Mouse (Mus musculus) G1E (cell line): ENCODE results near the gene Kifc1.

Experiments used
- CTCF ChIP-seq: IDR thresholded peaks from 2 replicates; pipeline ENCODE4 v1.5.1; 2012; ENCODE audit warnings: low read depth, low read length, inconsistent platforms, mixed read lengths
- GATA1 ChIP-seq: IDR thresholded peaks from 2 replicates; pipeline ENCODE4 v1.6.1; 2012; ENCODE audit warnings: borderline replicate concordance, low read length, inconsistent platforms, mixed read lengths

DNA sequence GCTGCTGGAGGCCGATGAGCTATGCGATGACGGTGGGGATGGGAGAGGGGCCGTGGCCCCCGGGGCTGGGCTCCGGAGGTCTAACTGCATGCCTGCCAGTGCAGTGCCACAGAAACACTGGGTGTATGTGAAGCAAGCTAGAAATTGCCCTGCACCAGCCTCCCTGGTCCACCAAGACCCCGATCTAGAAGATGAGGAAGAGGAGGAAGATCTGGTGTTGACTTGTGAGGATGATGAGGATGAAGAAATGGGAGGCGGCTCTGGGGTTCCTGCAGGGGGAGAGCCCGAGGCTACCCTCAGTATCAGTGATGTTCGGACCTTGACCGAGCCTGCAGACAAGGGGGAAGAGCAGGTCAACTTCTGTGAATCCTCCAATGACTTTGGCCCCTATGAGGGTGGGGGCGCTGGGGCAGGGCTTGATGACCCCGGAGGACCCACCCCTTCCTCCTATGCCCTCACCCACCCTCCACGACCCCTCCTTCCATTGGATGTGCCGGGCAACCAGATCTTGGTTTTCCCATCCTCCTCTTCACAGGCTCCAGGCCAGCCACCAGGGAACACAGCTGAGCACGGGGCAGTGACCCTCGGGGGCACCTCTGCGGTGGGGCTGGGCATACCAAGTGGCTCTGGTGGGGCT is 27.3 kb upstream of the Kifc1 start:
- TF ChIP-seq CTCF (no peak), GATA1 (no peak)
